Mouse (Mus musculus): ENCODE measurements around the gene Arhgap6. TPM values are rescaled to one million over a fixed set of nuclear protein-coding genes. Genes with fewer than 3 reads are reported as not detected.
A peak's percentile ranks its signal among the peaks of the same experiment; 100 is the strongest.

Gene Arhgap6
- polyA plus RNA-seq, 1 experiment from 2014 or later = 4.0 TPM

GRCm38 (mm10) chrX:169220064-169220463 lies 425.2 kb downstream of the Arhgap6 start:
- Histone ChIP-seq H3K4me3 (replicated peaks) (no peak overlapping the region), H3K9me3 (replicated peaks) (no peaks in the 10 kb centered on the region), H3K27me3 (no peaks in the 10 kb centered on the region), H3K4me2 (replicated peaks) (no peak overlapping the region), H3K9ac (no peak overlapping the region), H3K36me3 (no peaks in the 10 kb centered on the region), H3K27ac (replicated peaks) (no peak overlapping the region), H3K4me1 (no peaks in the 10 kb centered on the region)
- no peak for ATAC-seq (ENCODE audit: insufficient number of reproducible peaks, low FRiP score, low TSS enrichment, low read depth)
- 61% methylated on average over 8 of the region's 8 CpGs for WGBS

GRCm38 (mm10) chrX:169222357-169223062 lies 427.6 kb downstream of the Arhgap6 start:
- ATAC-seq (ENCODE audit: insufficient number of reproducible peaks, low FRiP score, low TSS enrichment, low read depth) = no peak
- H3K4me1 ChIP-seq = no peaks in the 10 kb centered on the region
- no peak overlapping the region for H3K27ac ChIP-seq (replicated peaks)
- no peak overlapping the region for H3K4me3 ChIP-seq (replicated peaks)
- no peak overlapping the region for H3K4me2 ChIP-seq (replicated peaks)
- no peaks in the 10 kb centered on the region for H3K9me3 ChIP-seq (replicated peaks)
- H3K9ac ChIP-seq = no peak overlapping the region
- no peaks in the 10 kb centered on the region for H3K36me3 ChIP-seq
- 73% methylated on average over 3 of the region's 3 CpGs for WGBS
- no peaks in the 10 kb centered on the region for H3K27me3 ChIP-seq

- H3K27ac ChIP-seq (replicated peaks) = no peak overlapping the region
- H3K9me3 ChIP-seq (replicated peaks) = no peaks in the 10 kb centered on the region
- no peak overlapping the region for H3K9ac ChIP-seq
- no peaks in the 10 kb centered on the region for H3K27me3 ChIP-seq
- no peaks in the 10 kb centered on the region for H3K36me3 ChIP-seq
- 77% methylated on average over 1 of the region's 1 CpGs for WGBS
- H3K4me2 ChIP-seq (replicated peaks) = no peak overlapping the region
- ATAC-seq (ENCODE audit: insufficient number of reproducible peaks, low FRiP score, low TSS enrichment, low read depth) = no peak
- H3K4me3 ChIP-seq (replicated peaks) = no peak overlapping the region
- H3K4me1 ChIP-seq = no peaks in the 10 kb centered on the region
Measured at GRCm38 (mm10) chrX:169255915-169256314, 461.0 kb downstream of the Arhgap6 start.

DNA sequence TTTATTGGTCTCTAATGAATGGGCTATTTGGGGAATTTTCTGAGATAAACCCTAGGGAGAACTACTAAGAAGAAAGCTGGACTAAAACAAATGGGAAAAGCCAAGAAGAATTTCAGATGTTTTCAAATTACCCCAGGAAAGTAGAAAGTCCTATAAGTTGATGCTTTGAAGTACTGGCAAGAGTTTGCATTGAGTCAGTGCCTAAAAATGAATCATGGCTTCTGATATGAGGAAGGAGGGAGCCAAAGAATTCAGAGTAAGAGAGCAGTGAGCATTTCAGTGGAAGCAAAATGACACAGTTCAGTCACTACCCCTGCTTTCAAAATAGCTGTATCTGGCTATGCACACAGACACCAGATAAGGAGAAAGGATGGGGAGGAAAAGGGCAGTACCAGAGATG lies 461.8 kb downstream of the Arhgap6 start:
- H3K36me3 ChIP-seq = no peaks in the 10 kb centered on the region
- H3K9me3 ChIP-seq (replicated peaks) = no peaks in the 10 kb centered on the region
- no peak for ATAC-seq (ENCODE audit: insufficient number of reproducible peaks, low FRiP score, low TSS enrichment, low read depth)
- no peak overlapping the region for H3K27ac ChIP-seq (replicated peaks)
- no peak overlapping the region for H3K9ac ChIP-seq
- no peak overlapping the region for H3K4me2 ChIP-seq (replicated peaks)
- no peaks in the 10 kb centered on the region for H3K4me1 ChIP-seq
- no peaks in the 10 kb centered on the region for H3K27me3 ChIP-seq
- no peak overlapping the region for H3K4me3 ChIP-seq (replicated peaks)

- Histone ChIP-seq H3K36me3 (no peaks in the 10 kb centered on the region), H3K4me1 (no peaks in the 10 kb centered on the region)
- WGBS = 84% methylated on average over 3 of the region's 3 CpGs
Measured at GRCm38 (mm10) chrX:169261034-169261433, 466.1 kb downstream of the Arhgap6 start.

DNA sequence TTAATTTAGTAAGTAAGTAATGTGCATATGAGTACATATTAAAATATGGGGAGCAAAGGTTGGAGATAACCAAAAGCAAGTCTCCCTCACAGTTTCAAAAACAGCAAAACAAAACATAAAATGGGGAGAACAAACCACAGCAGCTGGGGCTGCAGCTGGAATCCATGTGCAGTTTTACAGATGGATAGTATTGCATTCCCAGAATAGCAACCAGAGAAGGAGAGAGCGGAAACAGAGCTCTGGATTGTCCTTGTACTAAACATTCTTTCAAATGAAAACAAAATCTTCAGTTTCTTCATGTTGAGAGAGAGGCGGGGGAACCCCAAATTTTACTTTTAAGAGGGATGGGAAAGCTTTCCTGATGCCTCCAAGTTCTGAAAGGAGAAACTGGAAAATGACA lies 467.3 kb downstream of the Arhgap6 start:
- H3K4me1 ChIP-seq = no peaks in the 10 kb centered on the region
- H3K27ac ChIP-seq (replicated peaks) = peak overlapping the region; percentile 60
- H3K36me3 ChIP-seq = no peaks in the 10 kb centered on the region
- H3K4me3 ChIP-seq (replicated peaks) = no peak overlapping the region
- H3K9ac ChIP-seq = no peak overlapping the region
- ATAC-seq (ENCODE audit: insufficient number of reproducible peaks, low FRiP score, low TSS enrichment, low read depth) = no peak
- H3K9me3 ChIP-seq (replicated peaks) = no peaks in the 10 kb centered on the region
- no peak overlapping the region for H3K4me2 ChIP-seq (replicated peaks)
- H3K27me3 ChIP-seq = no peaks in the 10 kb centered on the region
- WGBS = 36% methylated on average over 2 of the region's 2 CpGs

More at GRCm38 (mm10) chrX:169261034-169261433, 466.1 kb downstream of the Arhgap6 start:
- no peak overlapping the region for H3K4me3 ChIP-seq (replicated peaks)
- no peaks in the 10 kb centered on the region for H3K9me3 ChIP-seq (replicated peaks)
- no peak overlapping the region for H3K27ac ChIP-seq (replicated peaks)
- H3K27me3 ChIP-seq = no peaks in the 10 kb centered on the region
- H3K9ac ChIP-seq = no peak overlapping the region
- no peak for ATAC-seq (ENCODE audit: insufficient number of reproducible peaks, low FRiP score, low TSS enrichment, low read depth)
- H3K4me2 ChIP-seq (replicated peaks) = no peak overlapping the region

GRCm38 (mm10) chrX:169263433-169264172 lies 468.7 kb downstream of the Arhgap6 start:
- WGBS = 58% methylated on average over 8 of the region's 8 CpGs
- H3K4me1 ChIP-seq = no peaks in the 10 kb centered on the region
- no peak overlapping the region for H3K4me3 ChIP-seq (replicated peaks)
- no peaks in the 10 kb centered on the region for H3K27me3 ChIP-seq
- H3K27ac ChIP-seq (replicated peaks) = no peak overlapping the region
- H3K9me3 ChIP-seq (replicated peaks) = no peaks in the 10 kb centered on the region
- no peak overlapping the region for H3K9ac ChIP-seq
- no peaks in the 10 kb centered on the region for H3K36me3 ChIP-seq
- ATAC-seq (ENCODE audit: insufficient number of reproducible peaks, low FRiP score, low TSS enrichment, low read depth) = no peak
- no peak overlapping the region for H3K4me2 ChIP-seq (replicated peaks)

GRCm38 (mm10) chrX:169299579-169299978 lies 504.7 kb downstream of the Arhgap6 start:
- Histone ChIP-seq H3K27ac (replicated peaks) (no peak overlapping the region), H3K9me3 (replicated peaks) (no peaks in the 10 kb centered on the region), H3K4me3 (replicated peaks) (no peak overlapping the region), H3K27me3 (no peaks in the 10 kb centered on the region), H3K4me2 (replicated peaks) (no peak overlapping the region), H3K36me3 (no peaks in the 10 kb centered on the region), H3K4me1 (no peaks in the 10 kb centered on the region), H3K9ac (no peak overlapping the region)
- ATAC-seq (ENCODE audit: insufficient number of reproducible peaks, low FRiP score, low TSS enrichment, low read depth) = no peak
- WGBS = 59% methylated on average over 4 of the region's 4 CpGs

DNA sequence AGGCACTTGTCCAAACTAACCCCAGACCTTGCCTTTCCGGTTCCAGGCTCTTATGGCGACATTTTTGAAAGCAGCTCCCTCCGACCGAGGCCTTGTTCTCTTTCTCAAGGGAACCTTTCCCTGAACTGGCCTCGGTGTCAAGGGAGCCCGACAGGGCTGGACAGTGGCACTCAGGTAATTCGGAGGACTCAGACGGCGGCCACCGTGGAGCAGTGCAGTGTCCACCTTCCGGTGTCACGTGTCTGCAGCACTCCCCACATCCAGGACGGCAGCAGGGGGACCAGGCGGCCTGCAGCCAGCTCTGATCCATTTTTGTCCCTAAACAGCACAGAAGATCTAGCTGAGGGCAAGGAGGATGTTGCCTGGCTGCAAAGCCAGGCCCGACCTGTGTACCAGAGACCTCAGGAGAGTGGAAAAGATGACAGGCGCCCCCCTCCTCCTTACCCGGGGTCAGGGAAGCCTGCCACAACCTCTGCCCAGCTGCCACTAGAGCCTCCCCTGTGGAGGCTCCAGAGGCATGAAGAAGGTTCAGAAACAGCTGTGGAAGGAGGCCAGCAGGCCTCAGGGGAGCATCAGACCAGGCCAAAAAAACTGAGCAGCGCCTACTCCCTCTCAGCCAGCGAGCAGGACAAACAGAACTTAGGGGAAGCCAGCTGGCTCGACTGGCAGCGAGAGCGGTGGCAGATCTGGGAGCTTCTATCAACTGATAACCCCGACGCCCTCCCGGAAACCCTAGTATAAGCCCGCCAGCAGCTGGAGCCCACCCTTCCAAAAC lies 507.6 kb downstream of the Arhgap6 start:
- 60% methylated on average over 26 of the region's 26 CpGs for WGBS
- Histone ChIP-seq H3K9me3 (replicated peaks) (no peaks in the 10 kb centered on the region), H3K36me3 (no peaks in the 10 kb centered on the region), H3K9ac (no peak overlapping the region), H3K27me3 (no peaks in the 10 kb centered on the region), H3K4me1 (no peaks in the 10 kb centered on the region), H3K4me3 (replicated peaks) (no peak overlapping the region), H3K27ac (replicated peaks) (no peak overlapping the region), H3K4me2 (replicated peaks) (no peak overlapping the region)
- no peak for ATAC-seq (ENCODE audit: insufficient number of reproducible peaks, low FRiP score, low TSS enrichment, low read depth)

DNA sequence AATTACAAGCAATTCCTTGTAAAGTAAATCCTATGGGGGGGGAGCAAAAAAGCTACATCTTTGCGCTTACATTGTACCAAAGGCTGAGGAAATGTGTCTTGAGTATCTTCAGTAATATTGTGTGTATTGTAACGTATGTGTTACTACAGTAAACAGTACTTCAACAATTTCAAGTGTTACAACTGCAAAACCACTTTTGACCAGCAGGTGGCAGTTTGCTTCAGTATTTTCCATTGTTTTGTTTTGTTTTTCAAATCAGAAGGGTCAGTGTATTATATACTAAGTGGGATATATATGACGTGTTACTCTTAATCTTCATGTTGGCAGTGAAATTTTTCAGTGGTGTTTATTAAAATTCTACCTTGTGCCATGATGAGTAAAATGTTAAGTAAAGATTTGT lies 509.0 kb downstream of the Arhgap6 start:
- H3K27me3 ChIP-seq = no peaks in the 10 kb centered on the region
- H3K4me3 ChIP-seq (replicated peaks) = no peak overlapping the region
- H3K4me2 ChIP-seq (replicated peaks) = no peak overlapping the region
- H3K27ac ChIP-seq (replicated peaks) = no peak overlapping the region
- WGBS = 33% methylated on average over 3 of the region's 3 CpGs
- no peak overlapping the region for H3K9ac ChIP-seq
- H3K36me3 ChIP-seq = no peaks in the 10 kb centered on the region
- ATAC-seq (ENCODE audit: insufficient number of reproducible peaks, low FRiP score, low TSS enrichment, low read depth) = no peak
- no peaks in the 10 kb centered on the region for H3K9me3 ChIP-seq (replicated peaks)
- no peaks in the 10 kb centered on the region for H3K4me1 ChIP-seq

- Histone ChIP-seq H3K27ac (replicated peaks) (no peak overlapping the region), H3K36me3 (no peaks in the 10 kb centered on the region; the same call in 1 of the 2 replicates), H3K4me1 (no peaks in the 10 kb centered on the region), H3K9ac (no peak overlapping the region), H3K9me3 (replicated peaks) (no peaks in the 10 kb centered on the region), H3K27me3 (no peaks in the 10 kb centered on the region), H3K4me2 (replicated peaks) (no peak overlapping the region), H3K4me3 (replicated peaks) (no peak overlapping the region)
- WGBS = 89% methylated on average over 3 of the region's 3 CpGs
- ATAC-seq (ENCODE audit: insufficient number of reproducible peaks, low FRiP score, low TSS enrichment, low read depth) = no peak
Measured at GRCm38 (mm10) chrX:169308559-169308958, 513.7 kb downstream of the Arhgap6 start.
